Mouse (Mus musculus) CH12.LX (cell line): Measurements from ENCODE around the gene Cdc123. TPM values are rescaled to one million over a fixed set of nuclear protein-coding genes. Genes with fewer than 3 reads are reported as not detected.

ENCODE experiments used
- DNase-seq: peaks from one replicate; pipeline ENCODE4 v3.0.0-alpha.2; 2013; ENCODE audit errors: extremely low read depth
- H3K27ac ChIP-seq: 2 replicates; pipeline ENCODE4 v1.5.1; 2012; ENCODE audit warnings: low read depth, mild to moderate bottlenecking, control low read depth, moderate library complexity; ENCODE audit not compliant: insufficient read depth
- H3K27me3 ChIP-seq: replicated peaks from 2 replicates; pipeline ENCODE3; 2012; ENCODE audit warnings: inconsistent platforms
- H3K36me3 ChIP-seq, 2 experiments: replicated peaks in 1 of 2; 2 replicates each; pipeline versions ENCODE3 to v1.6.1; 2012; ENCODE audit warnings: inconsistent platforms in 1 of 2, low read length in 1 of 2, mild to moderate bottlenecking in 1 of 2, mixed read lengths in 1 of 2, moderate library complexity in 1 of 2; ENCODE audit not compliant: control insufficient read depth in 1 of 2, insufficient read depth in 1 of 2
- H3K4me1 ChIP-seq, 2 experiments: 2 replicates each; pipeline ENCODE4 v1.6.1; 2012; ENCODE audit warnings: inconsistent platforms in 1 of 2, moderate library complexity in 1 of 2; ENCODE audit not compliant: insufficient read depth in 2 of 2, control insufficient read depth in 1 of 2
- H3K4me2 ChIP-seq: 2 replicates; pipeline ENCODE4 v1.6.1; 2012; ENCODE audit warnings: low read depth, mild to moderate bottlenecking, control low read depth; ENCODE audit not compliant: poor library complexity, insufficient read depth, severe bottlenecking
- H3K4me3 ChIP-seq, 3 experiments: fragments of 150-350 bp in 1 of 3; sonication (generic) in 1 of 3; replicated peaks in 1 of 3; 2 replicates each; pipeline versions ENCODE3 to v1.5.1; 2011 to 2012; ENCODE audit warnings: low read depth in 2 of 3, low read length in 2 of 3, mild to moderate bottlenecking in 2 of 3, moderate library complexity in 2 of 3, control low read depth in 1 of 3, improper control_type of control experiment in 1 of 3, inconsistent platforms in 1 of 3, mixed read lengths in 1 of 3; ENCODE audit not compliant: poor library complexity in 1 of 3
- H3K79me2 ChIP-seq: replicated peaks from 2 replicates; pipeline ENCODE4 v1.6.1; 2012; ENCODE audit warnings: mild to moderate bottlenecking, moderate library complexity; ENCODE audit not compliant: control insufficient read depth, poor library complexity, insufficient read depth, severe bottlenecking; ENCODE audit errors: extremely low read depth
- H3K9ac ChIP-seq: 2 replicates; pipeline ENCODE4 v1.6.1; 2012; ENCODE audit warnings: low read depth, mild to moderate bottlenecking, control low read depth, moderate library complexity; ENCODE audit not compliant: insufficient read depth
- H3K9me3 ChIP-seq: replicated peaks from 2 replicates; pipeline ENCODE3; 2012; ENCODE audit warnings: low read length, inconsistent platforms, mixed read lengths
- BHLHE40 ChIP-seq: IDR thresholded peaks from 2 replicates; pipeline ENCODE4 v1.6.1; 2011; ENCODE audit warnings: mild to moderate bottlenecking, low read depth, low read length, improper control_type of control experiment
- CHD1 ChIP-seq: IDR thresholded peaks from 2 replicates; pipeline ENCODE4 v1.6.1; 2012; ENCODE audit warnings: low read depth, low read length, improper control_type of control experiment, inconsistent platforms
- CHD2 ChIP-seq: IDR thresholded peaks from 2 replicates; pipeline ENCODE4 v1.6.1; 2011; ENCODE audit warnings: low read length, improper control_type of control experiment
- CTCF ChIP-seq, 2 experiments: IDR thresholded peaks in 1 of 2; conservative IDR thresholded peaks in 1 of 2; 2 replicates each; pipeline ENCODE4 v1.5.1; 2011 to 2012; ENCODE audit warnings: low read depth in 2 of 2, low read length in 2 of 2, improper control_type of control experiment in 1 of 2, inconsistent platforms in 1 of 2, mild to moderate bottlenecking in 1 of 2, moderate library complexity in 1 of 2
- E2F4 ChIP-seq: IDR thresholded peaks from 2 replicates; pipeline ENCODE4 v1.6.1; 2011; ENCODE audit warnings: low read depth, low read length, improper control_type of control experiment; ENCODE audit not compliant: insufficient replicate concordance
- ETS1 ChIP-seq: conservative IDR thresholded peaks from 2 replicates; pipeline ENCODE4 v1.6.1; 2012; ENCODE audit warnings: low read depth, mild to moderate bottlenecking, inconsistent platforms, low read length, improper control_type of control experiment, moderate library complexity
- GABPA ChIP-seq: IDR thresholded peaks from 2 replicates; pipeline ENCODE4 v1.6.1; 2012; ENCODE audit warnings: low read depth, low read length, improper control_type of control experiment, inconsistent platforms; ENCODE audit not compliant: insufficient replicate concordance
- HCFC1 ChIP-seq: IDR thresholded peaks from 2 replicates; pipeline ENCODE4 v1.6.1; 2012; ENCODE audit warnings: low read depth, mild to moderate bottlenecking, inconsistent platforms, low read length, improper control_type of control experiment
- IRF4 ChIP-seq: IDR thresholded peaks from 2 replicates; pipeline ENCODE4 v1.6.1; 2014; ENCODE audit warnings: low read depth, mild to moderate bottlenecking, inconsistent platforms, low read length, improper control_type of control experiment
- KAT2A ChIP-seq: IDR thresholded peaks from 2 replicates; pipeline ENCODE4 v1.6.1; 2012; ENCODE audit warnings: low read length, improper control_type of control experiment, inconsistent platforms; ENCODE audit not compliant: insufficient replicate concordance
- MAX ChIP-seq: IDR thresholded peaks from 2 replicates; pipeline ENCODE4 v1.6.1; 2011; ENCODE audit warnings: low read length, improper control_type of control experiment
- MEF2A ChIP-seq: IDR thresholded peaks from 2 replicates; pipeline ENCODE4 v1.6.1; 2014; ENCODE audit warnings: low read depth, mild to moderate bottlenecking, inconsistent platforms, low read length, improper control_type of control experiment, borderline replicate concordance
- MYC ChIP-seq: IDR thresholded peaks from 2 replicates; pipeline ENCODE4 v1.6.1; 2011; ENCODE audit warnings: low read depth, mild to moderate bottlenecking, improper control_type of control experiment, low read length
- NELFE ChIP-seq: IDR thresholded peaks from 2 replicates; pipeline ENCODE4 v1.6.1; 2011; ENCODE audit warnings: low read depth, low read length, improper control_type of control experiment
- NRF1 ChIP-seq: IDR thresholded peaks from 2 replicates; pipeline ENCODE4 v1.6.1; 2014; ENCODE audit warnings: low read depth, mild to moderate bottlenecking, inconsistent platforms, low read length, improper control_type of control experiment, moderate library complexity
- POLR2A ChIP-seq: IDR thresholded peaks from 2 replicates; pipeline ENCODE4 v1.6.1; 2011; ENCODE audit warnings: low read depth, mild to moderate bottlenecking, improper control_type of control experiment, low read length
- POLR2AphosphoS2 ChIP-seq: IDR thresholded peaks from 2 replicates; pipeline ENCODE4 v1.6.1; 2011; ENCODE audit warnings: low read depth, low read length, improper control_type of control experiment
- RAD21 ChIP-seq: IDR thresholded peaks from 2 replicates; pipeline ENCODE4 v1.6.1; 2011; ENCODE audit warnings: low read depth, mild to moderate bottlenecking, low read length, improper control_type of control experiment, moderate library complexity
- RCOR1 ChIP-seq: conservative IDR thresholded peaks from 2 replicates; pipeline ENCODE4 v1.6.1; 2012; ENCODE audit warnings: low read depth, mild to moderate bottlenecking, inconsistent platforms, low read length, improper control_type of control experiment
- SIN3A ChIP-seq: IDR thresholded peaks from 2 replicates; pipeline ENCODE4 v1.6.1; 2012; ENCODE audit warnings: low read length, improper control_type of control experiment, inconsistent platforms
- TBP ChIP-seq: conservative IDR thresholded peaks from 2 replicates; pipeline ENCODE4 v1.6.1; 2011; ENCODE audit warnings: low read depth, low read length, improper control_type of control experiment
- TCF12 ChIP-seq: IDR thresholded peaks from 2 replicates; pipeline ENCODE4 v1.6.1; 2014; ENCODE audit warnings: low read depth, mild to moderate bottlenecking, inconsistent platforms, low read length, improper control_type of control experiment
- UBTF ChIP-seq: IDR thresholded peaks from 2 replicates; pipeline ENCODE4 v1.6.1; 2012; ENCODE audit warnings: low read depth, mild to moderate bottlenecking, inconsistent platforms, low read length, improper control_type of control experiment, moderate library complexity
- USF1 ChIP-seq: IDR thresholded peaks from 2 replicates; pipeline ENCODE4 v1.6.1; 2014; ENCODE audit warnings: low read depth, mild to moderate bottlenecking, inconsistent platforms, low read length, improper control_type of control experiment
- ZC3H11A ChIP-seq: IDR thresholded peaks from 2 replicates; pipeline ENCODE4 v1.6.1; 2012; ENCODE audit warnings: low read depth, mild to moderate bottlenecking, inconsistent platforms, low read length, improper control_type of control experiment
- ZKSCAN1 ChIP-seq: IDR thresholded peaks from 2 replicates; pipeline ENCODE4 v1.6.1; 2012; ENCODE audit warnings: low read depth, inconsistent platforms, low read length, improper control_type of control experiment, borderline replicate concordance
- ZMIZ1 ChIP-seq: IDR thresholded peaks from 2 replicates; pipeline ENCODE4 v1.6.1; 2012; ENCODE audit warnings: low read depth, mild to moderate bottlenecking, inconsistent platforms, low read length, improper control_type of control experiment
- ZNF384 ChIP-seq: IDR thresholded peaks from 2 replicates; pipeline ENCODE4 v1.6.1; 2012; ENCODE audit warnings: low read depth, low read length, improper control_type of control experiment, inconsistent platforms
- dilution Hi-C: fragments of 300-500 bp; cut with MboI; formaldehyde crosslinking; loops from 2 replicates; pipeline ENCODE4 v1.14.3; 2020; ENCODE audit warnings: low sequenced_read_pairs; ENCODE audit not compliant: extremely low pct_unique_long_range_greater_than_20kb, extremely low pct_ligation_motif_present
- in situ Hi-C: fragments of 300-500 bp; cut with MboI; formaldehyde crosslinking; loops from 3 replicates; pipeline ENCODE4 v1.14.3; 2019; ENCODE audit warnings: low sequenced_read_pairs, low pct_ligation_motif_present, low pct_unique_long_range_greater_than_20kb, mixed read lengths
- polyA plus RNA-seq: library from polyadenylated mRNA; unstranded; fragments of >175 nt; gene quantifications from 2 replicates; pipeline ENCODE4 v1.2.1, GENCODE M21; 2012; ENCODE audit warnings: low read depth; ENCODE audit not compliant: insufficient read length
- total RNA-seq, 2 experiments: library from RNA; depleted of rRNA; stranded (reverse); fragments of 300-350 nt in 1 of 2; fragments of >200 nt in 1 of 2; gene quantifications; 2 replicates each; pipeline ENCODE4 v1.2.3; 2012 to 2014

The Cdc123 gene
- total and polyA plus RNA-seq, 3 experiments: 164 to 291 (median 215) TPM

GRCm38 (mm10) chr2:5801927-5802590 is 42.9 kb downstream of the Cdc123 start:
- H3K27ac ChIP-seq: no peak overlapping the region
- peaks cover 14% of the 10 kb centered on the region for H3K9me3 ChIP-seq
- no peaks in the 10 kb centered on the region for H3K27me3 ChIP-seq
- DNase-seq: no peak
- H3K4me1 ChIP-seq: peaks cover 13 to 41% of the 10 kb centered on the region in 2 experiments
- no peak for TF ChIP-seq TBP
- TF ChIP-seq POLR2A: no peak
- TF ChIP-seq ZNF384: no peak
- TF ChIP-seq UBTF: no peak
- TF ChIP-seq ZMIZ1: no peak
- no peak for TF ChIP-seq MEF2A
- TF ChIP-seq SIN3A: no peak
- TF ChIP-seq BHLHE40: no peak
- TF ChIP-seq POLR2AphosphoS2: no peak
- no peak for TF ChIP-seq NELFE
- no peak for TF ChIP-seq CHD2
- TF ChIP-seq RAD21: no peak
- TF ChIP-seq NRF1: no peak
- TF ChIP-seq E2F4: no peak
- TF ChIP-seq RCOR1: no peak
- no peak for TF ChIP-seq KAT2A
- TF ChIP-seq IRF4: no peak
- H3K79me2 ChIP-seq: no peaks in the 10 kb centered on the region
- dilution Hi-C loops (no loop called here), in situ Hi-C loops (loop anchor here (5.0 to 25.0 kb wide), 4 partner anchors 87 to 715 kb away; partner anchors contain the start of gene Camk1d)
- H3K4me3 ChIP-seq: no peak overlapping the region
- H3K9ac ChIP-seq: no peak overlapping the region
- H3K4me2 ChIP-seq: no peak overlapping the region
- H3K36me3 ChIP-seq: peaks cover 40 to 64% of the 10 kb centered on the region in 2 experiments

- no peak for DNase-seq
- Histone ChIP-seq H3K9ac (no peak overlapping the region), H3K4me2 (no peak overlapping the region), H3K27me3 (no peaks in the 10 kb centered on the region), H3K36me3 (peaks cover 47 to 70% of the 10 kb centered on the region in 2 experiments), H3K4me3 (no peak overlapping the region), H3K4me1 (peaks cover 13 to 41% of the 10 kb centered on the region in 2 experiments), H3K79me2 (no peaks in the 10 kb centered on the region), H3K27ac (no peak overlapping the region), H3K9me3 (peaks cover 14% of the 10 kb centered on the region)
- TF ChIP-seq ZC3H11A: no peak
- no peak for TF ChIP-seq CTCF (conservative IDR thresholded peaks at IDR 0.05 in 1 of 2, IDR thresholded peaks at IDR 0.05 in 1 of 2; ENCODE audit: low read depth in 2 of 2, low read length in 2 of 2)
- no peak for TF ChIP-seq MAX
- no peak for TF ChIP-seq ZKSCAN1
- TF ChIP-seq HCFC1: no peak
- no peak for TF ChIP-seq USF1
- TF ChIP-seq POLR2AphosphoS2: no peak
- no peak for TF ChIP-seq ETS1
- no peak for TF ChIP-seq ZMIZ1
- no peak for TF ChIP-seq MYC
- no peak for TF ChIP-seq TCF12
- no peak for TF ChIP-seq RAD21
- no peak for TF ChIP-seq CHD1
- no peak for TF ChIP-seq GABPA
- TF ChIP-seq SIN3A: no peak
- dilution Hi-C loops: no loop called here
- in situ Hi-C loops: loop anchor here (5.0 to 25.0 kb wide), 4 partner anchors 86 to 714 kb away; partner anchors contain the start of gene Camk1d
Measured at GRCm38 (mm10) chr2:5801182-5801640, 43.8 kb downstream of the Cdc123 start.
